Mouse (Mus musculus) lung, adult 18-20 months (tissue): ENCODE results near the gene Gm21256.
"Not testable (repeated sequence)": the region's sequence is repeated elsewhere in the genome, so short reads cannot be mapped to it uniquely, and the experiment has no call there.

Experiments
- DNase-seq, 2 experiments: peaks; one replicate each; pipeline ENCODE4 v3.0.0; 2022; ENCODE audit warnings: mixed read lengths in 2 of 2

Gm21256 gene

DNA sequence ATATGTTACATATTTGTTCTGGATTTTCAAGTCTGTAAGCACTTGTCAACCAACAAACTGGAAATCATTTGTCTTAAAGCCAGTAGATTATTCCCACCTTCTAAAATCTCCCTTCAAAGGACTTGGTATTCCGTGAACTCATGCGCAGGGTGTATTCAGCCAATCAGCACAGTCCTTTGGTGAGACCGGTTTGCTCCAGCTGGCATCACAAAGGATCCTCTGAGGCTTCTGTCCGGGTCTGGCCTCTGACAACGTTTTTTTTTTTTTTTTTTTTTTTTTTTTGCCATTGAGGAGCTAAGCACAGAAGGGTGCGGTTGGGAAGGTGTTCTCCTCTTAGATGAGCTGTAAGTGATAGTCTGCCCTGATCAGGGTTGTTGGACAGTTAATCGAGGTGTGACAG, at the start of gene Gm21256:
Gene Gm21256 (plus strand): TSS at position 301 of the 400 bp plus-strand sequence.
- DNase-seq: not testable (repeated sequence)
